Mouse (Mus musculus) cerebellum, adult 9-11 months (tissue): ENCODE data around the gene Foxp1.

Source experiments
- DNase-seq: peaks from one replicate; pipeline ENCODE4 v3.0.0; 2022

The Foxp1 gene

DNA sequence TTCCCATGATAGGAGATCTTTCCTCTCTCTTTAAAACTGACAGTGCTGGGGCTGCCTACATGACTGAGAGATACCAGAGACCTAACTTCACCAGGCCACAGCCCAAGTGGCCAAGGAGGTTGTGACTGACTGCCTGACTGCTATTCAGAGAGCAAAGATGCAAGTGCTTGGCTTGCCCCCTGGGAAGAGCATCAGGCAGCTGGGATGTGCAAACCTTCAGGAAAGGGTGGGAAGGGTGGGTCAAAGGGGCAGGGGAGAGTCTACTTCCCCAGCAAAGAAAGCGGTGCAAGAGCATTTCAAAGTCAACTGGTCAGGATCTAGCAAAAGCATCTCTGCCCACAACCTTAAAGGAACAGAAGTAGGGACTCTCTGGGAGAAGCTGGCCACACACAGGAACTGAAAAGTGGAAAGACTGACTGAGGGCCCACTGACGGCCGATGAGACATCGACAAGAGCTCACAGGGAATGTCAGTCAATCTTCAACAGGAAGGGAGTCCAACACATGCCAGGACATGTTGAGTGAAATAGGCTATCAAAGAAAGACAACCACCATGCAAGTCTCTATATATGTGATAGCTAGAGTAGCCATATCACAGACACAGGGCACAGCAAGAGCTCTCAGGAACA lies 138.6 kb downstream of the Foxp1 start:
- DNase-seq, result no peak

DNA sequence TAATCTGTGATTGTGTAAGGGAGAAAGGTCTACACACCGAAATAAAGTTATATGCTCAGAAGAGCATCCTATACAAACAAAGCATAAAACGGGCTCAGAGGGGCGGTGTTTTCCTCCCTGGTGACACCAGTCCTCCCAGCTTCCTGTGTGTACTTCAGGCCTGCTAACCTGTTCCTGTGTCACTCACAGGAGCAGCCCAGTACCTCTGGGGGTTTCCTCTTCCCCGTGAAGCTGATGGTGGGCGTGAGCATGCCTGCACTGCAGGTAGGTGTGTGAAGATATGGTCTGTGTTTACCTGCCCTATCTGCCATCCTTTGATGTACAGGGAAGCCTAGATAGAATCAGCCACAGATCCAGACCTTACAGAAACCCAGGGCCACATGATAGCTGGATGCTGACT lies 142.4 kb downstream of the Foxp1 start:
- no peak for DNase-seq

DNA sequence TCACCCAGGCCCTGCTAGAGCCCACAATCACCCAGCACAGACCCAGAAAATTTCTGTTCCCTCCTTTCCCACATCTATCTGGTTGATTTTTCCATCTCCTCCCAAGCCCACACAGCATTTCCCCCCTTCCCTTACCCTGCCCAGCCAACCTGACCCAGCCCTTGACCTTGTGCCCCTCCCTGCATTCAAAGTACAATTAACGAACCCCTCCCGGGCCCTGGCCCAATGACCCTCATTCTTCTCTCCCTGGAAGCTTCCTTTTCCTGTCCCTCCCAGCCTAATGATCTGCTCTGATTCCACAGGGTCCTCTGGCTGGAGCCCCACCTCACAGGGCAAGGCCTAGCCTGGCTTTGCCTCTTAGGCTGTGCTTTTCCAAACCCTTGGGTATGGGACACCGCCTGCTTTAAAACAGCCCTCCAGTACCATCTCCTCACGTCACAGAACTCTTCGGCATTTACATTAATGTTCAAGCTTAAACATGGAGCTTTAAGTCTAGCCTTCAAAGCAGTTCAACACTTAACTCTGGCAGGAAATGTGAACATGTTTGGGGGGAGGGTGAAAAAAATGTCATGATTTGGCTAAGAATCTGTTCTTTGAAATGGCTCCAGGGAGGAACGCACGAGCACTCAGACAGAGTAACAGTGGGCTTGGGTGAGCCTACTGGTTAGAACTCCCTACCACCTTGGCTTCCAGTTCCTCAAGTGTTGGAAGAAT lies 143.4 kb downstream of the Foxp1 start:
- DNase-seq, result no peak

DNA sequence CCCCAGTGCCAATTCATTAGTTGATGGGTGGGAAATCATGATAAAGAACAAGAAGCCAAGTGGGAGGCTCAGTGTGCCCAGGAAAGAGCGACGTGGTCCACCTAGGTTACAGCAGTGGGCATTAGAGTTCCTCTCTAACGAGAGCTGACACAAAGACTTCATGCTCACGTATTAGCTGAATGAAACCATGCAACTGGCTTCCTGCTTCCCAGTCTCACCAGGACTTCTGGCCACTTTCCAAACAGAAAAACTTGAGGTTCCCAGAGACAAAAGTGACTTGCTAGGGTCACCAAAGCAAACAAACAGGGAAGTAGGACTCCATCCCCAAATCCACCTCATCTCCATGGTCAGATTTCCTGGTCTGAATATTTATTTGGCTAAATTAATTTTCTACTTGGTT lies 144.8 kb downstream of the Foxp1 start:
- no peak for DNase-seq

DNA sequence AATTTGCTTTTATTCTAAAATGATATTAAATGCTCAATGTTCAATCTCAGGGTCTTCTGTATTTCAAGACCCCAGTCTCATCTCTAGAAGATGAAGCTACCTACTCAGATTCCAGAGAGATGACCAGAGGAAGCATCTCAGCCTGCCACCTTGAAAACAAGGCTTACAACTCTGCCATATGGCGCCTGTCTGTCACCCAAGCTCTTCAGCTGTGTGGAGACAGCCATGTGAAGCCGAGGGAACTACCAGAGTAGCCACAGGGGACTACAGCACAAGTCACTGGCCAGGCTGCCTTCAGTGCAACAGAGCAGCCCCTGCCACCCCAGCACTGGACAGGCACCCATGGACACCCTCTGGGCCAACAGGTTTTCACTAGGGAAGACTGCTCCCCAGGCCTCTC lies 145.4 kb downstream of the Foxp1 start:
- peak; percentile 18 for DNase-seq

DNA sequence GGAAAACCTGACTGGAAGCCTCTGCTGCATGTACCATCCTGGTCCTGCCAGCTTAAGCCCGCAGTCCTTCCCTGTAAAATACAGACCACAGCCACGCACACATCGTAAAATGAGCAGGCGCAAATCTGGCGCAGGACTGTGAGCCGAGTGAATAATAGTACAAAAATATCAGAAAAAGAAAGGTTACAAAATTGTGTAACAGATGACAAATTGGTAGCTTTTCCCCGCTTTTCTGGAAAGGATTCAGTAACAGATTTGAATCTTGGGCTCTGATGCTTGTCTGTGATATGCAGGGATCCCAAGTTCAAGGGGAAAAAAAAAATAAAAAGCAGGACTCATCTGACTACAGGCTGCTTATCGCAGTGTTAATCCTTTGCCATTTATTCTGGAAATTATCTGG lies 145.8 kb downstream of the Foxp1 start:
- no peak for DNase-seq

DNA sequence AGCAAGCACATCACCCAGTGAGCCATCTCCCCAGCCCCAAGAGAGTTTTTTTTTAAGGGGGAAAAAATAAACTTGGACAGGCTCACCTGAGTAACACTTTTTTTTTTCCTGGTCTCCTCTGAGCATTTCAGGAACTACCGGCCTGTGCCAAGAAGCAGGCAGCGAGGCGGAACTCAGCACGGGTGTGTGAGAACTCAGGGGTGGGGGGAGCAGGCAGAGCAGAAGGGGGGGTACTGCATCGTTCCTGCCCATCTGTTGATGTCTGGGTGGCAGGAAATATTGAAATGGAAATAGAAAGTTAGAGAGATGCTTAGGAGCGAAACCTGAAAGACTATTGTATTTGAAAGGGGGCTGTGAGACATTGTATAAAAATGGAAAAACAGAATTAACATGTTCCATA lies 146.7 kb downstream of the Foxp1 start:
- no peak for DNase-seq

DNA sequence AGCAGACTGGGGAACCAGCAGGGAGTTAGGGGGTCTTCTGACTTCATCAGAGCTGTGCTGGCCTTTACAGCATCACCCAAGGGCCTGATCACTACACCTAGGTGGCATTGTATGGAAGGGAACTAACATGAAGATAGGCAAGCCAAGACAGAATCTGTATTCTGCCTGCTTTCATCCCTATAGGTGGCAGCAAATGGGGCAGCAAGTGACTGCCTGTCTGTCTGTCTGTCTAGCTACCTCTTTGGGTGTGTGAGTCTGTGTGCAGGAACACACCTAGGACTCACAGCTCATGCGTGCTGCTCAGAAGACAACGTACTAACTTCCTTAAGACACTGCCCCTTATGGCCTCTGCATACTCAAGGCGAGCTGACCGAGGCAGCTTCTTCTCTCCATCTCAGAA lies 147.1 kb downstream of the Foxp1 start:
- DNase-seq, result no peak

DNA sequence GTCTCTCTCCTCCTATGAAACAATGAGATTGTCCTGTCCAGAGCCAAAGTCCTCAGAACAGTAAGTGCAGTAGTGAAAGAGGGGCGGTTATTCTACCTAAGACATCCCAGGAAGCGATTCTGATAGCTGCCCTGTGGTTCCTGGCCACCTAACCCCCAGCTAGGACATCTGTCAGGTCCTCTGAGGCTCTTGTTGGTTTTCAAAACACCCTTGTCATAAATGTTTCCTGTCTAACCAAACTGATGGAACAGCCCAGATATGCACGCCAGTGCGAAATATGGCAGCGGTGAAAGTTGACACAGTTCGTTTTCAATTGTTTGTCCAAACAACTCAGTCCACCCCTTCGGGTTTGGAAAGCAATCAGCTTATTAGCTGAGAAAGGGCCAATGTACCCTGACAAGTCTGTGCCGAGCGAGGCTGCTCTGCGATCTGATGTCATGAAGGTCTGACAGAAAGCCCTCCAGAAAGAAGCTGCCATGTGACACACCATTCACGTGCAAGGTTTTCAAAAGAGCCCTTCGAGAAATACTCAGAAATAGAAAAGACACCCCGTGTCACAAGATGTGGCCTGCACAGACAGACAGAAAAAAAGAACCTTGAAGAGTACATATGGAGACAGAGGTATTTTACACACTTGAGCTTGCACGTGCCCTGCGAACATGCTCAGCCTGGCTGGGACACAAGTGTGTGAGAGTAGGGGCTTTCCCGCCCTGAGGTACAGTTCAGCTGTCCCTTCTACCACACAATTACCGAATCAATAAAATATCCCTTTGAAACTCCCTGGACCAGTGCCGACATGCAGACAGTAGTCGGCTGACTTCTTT lies 147.9 kb downstream of the Foxp1 start:
- DNase-seq, result no peak

DNA sequence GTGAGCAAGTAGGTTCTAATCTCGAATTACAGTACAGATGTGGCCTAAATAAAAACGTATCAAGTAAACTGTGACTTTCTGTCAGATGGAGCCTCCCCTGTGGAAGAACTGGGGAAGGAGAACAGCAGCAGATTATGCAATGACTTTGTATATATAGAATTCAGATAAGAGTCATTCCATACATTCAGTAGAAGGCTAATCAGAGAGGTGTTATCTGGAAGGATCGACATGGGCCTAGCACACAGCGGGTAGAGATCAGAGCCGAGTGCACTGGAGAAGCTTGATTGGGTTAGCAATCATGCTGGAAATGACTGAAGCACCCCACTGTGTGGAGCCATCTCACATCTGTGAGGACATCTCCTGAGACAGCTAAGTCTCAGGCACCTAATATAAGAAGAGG lies 150.1 kb downstream of the Foxp1 start:
- no peak for DNase-seq

DNA sequence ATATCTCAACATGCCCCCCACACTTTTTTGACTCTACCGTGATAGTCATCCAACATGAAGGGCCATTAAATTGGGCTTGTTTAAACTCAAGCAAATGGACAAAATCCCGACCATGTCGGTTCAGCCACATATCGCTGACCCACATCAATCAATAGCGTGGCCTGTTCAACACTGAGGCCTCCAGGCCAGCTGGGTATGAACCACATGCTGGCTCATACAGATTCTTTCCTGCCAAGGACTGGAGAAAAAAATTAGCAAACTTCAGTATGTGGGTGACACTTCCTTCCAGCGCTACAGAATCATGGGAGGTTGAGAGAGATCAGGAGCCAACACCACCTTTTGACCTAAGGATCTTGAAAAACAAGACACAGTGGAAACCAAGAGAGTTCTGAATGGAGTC lies 150.5 kb downstream of the Foxp1 start:
- DNase-seq, result no peak

DNA sequence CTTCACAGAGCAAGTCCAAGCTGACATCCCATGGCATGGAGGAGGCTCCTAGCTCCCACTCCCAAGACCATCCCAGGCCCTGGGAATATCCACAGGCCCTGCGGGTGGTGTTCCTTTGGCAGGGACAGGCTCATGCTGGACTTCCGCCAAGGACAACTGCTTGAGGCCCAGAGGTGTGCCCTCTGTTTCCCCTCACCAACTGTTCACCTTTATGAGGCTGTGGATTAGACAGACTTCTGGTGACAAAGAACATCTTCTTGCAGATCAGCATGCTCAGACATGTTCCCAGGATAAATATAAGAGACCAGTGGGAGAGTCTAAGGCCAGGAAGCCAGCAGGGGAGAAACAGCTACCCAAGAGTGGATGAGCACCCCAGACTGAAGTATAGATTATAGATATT lies 152.6 kb downstream of the Foxp1 start:
- DNase-seq, result no peak

DNA sequence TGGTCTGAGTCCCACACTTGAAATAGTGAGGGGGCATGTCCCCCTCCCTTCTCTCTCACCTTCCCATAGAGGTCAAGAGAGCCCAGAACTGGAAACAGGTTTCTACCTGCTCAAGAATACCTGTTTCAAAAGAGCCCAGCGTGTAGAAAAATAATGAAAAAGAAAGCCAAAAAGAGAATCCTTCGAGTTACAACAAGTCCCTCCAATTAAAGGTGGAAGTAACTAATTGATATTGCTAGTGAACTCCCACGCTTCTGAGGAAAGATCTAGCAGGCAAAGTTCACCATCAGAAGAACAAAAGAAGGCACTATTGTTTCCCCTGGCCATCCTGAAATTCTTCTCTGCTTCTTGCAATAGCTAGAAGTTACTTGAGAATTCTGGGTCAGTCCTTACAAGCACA lies 153.4 kb downstream of the Foxp1 start:
- DNase-seq, result no peak

DNA sequence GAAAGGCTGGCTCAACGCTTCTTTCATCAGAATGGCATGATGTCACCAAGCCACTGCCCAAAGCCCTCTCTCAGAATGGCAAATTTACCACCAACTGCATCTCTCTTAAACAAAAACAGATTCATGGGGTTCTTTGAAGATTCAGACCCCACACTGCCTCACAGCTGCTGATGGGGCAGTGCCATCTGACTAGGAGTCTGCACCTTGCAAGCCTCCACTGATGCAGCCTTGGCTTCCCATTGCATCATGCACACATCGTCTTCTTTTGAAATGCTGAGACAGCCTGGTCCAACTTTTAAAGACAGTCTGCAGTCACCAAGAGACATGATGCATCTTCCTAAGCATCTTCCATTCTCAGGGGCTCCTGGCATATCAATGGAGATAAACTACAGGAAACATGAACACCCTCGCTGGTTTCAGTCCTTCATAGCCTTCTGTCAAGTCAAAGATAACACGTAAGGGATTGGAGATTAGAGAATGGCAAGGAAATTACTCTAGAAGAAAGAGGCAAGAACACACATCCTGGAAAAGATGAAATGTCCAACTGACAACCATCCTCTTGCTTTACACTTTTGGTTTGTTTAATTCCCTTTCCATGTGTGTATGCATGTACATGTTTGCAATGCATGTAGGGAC lies 154.3 kb downstream of the Foxp1 start:
- DNase-seq, result no peak

DNA sequence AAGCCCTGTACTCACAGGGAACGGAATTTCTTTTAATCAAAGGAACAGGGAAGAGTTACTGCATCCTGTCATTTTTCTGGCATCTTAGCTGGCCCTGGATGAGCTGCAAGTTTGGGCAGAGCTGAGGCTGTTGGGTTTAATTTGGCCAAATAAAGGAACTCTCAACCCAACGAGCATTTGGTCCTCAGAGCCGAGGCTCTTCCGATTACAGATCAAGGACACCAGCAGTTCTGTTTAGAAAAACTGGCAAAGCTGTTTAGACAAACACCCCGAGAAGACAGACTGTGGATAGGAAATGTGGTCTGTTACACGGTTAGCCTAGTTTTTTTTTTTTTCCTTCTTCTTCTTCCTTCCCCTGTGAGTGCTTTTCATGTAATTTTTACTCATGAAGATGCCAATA lies 158.0 kb downstream of the Foxp1 start:
- no peak for DNase-seq

DNA sequence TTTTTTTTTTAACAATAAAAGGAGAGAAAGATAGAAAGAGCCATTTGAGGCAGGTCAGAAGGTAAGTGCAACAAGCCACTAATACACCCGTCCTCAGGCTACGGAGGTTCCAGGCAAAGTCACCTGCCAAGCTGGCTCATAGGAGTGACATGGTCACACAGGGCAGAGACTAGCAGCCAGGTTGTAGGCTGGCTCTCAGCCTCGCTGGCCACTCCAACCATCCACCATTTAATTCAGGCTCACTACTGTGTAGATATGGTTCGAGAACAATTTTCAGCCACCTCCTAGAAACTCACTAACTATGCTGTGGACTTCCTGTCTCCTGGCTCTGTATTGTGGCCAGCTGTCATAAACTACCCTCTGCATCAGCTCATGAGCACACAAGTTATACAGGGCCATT lies 161.9 kb downstream of the Foxp1 start:
- no peak for DNase-seq

DNA sequence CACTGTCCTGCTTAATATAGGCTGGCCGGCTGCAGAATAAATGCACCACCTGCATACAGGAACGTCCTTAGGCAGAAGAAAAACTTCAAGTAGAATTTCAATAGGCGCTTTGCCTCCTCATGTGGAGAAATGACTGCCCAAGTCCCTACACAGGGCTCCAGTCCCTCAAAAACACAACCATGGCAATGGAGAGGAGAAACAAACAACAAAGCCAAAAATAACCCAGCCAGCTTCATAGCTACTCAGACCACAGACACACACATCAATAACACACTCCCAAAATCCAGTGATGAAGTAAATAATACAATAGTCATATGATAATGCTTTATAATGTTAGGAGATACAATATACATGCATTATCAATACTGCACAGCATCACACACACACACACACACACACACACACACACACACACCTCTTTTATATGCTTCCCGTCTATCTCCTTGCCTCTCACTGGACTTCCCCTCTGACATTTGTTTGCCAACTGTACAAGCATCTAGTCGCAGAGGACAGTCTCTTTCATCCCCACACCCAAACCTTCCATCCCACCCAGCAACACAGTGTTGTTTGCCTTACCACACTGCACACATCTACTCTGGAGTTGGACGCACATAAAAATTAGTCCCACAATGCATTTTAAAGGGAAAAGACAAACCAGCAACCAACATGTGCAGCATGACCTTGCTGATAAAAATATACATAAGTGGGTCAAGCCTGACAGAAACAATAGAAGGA lies 162.6 kb downstream of the Foxp1 start:
- DNase-seq, result no peak

DNA sequence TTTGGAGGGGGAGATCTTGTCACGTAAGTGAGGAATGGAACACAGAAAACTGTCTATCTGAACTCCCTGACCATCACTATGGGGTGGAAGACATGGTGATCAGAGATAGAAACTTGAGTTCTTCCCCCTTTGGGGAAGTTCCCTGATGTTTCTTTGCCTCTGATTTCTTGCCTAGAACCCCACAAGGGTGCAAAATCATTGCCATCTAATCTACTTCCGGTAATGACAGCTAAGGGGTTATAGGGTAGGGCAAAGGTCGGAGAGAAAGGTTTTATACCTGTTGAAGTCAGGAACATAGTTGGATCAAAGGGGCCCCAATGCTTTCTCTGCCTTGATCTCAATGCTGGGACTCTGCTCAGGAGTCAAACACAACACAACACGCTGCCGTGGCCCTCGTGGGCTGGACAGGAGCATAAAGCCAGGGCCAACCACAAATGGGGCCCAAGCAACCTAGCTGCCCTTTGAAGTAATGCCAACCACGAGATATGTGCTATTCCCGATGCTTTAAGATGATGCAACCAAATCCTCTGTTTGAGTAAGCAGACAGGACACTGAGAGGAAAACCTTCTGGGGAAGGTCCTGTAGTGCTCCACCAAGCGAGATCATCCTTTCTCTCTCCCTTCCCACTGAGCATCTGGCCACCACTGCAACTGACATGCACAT lies 163.4 kb downstream of the Foxp1 start:
- DNase-seq, result no peak

DNA sequence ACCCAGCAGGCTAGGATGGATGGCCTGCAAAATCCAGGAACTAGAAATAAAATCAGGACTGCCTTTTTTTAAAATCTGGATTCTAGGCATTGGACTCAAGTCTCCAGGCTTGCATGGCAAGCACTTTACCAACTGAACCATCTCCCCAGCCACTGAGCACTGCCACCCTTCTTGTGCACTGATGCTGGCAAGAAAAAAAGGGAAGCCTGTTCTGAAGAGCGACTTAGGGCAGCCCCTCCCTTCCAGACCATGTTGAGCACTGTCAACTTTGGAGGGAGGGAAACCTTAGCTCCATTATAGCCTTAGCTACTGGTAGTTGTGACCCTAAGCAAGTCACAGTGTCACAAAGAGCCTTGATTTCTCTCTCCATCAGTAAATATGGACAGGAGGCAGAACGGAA lies 164.6 kb downstream of the Foxp1 start:
- no peak for DNase-seq

DNA sequence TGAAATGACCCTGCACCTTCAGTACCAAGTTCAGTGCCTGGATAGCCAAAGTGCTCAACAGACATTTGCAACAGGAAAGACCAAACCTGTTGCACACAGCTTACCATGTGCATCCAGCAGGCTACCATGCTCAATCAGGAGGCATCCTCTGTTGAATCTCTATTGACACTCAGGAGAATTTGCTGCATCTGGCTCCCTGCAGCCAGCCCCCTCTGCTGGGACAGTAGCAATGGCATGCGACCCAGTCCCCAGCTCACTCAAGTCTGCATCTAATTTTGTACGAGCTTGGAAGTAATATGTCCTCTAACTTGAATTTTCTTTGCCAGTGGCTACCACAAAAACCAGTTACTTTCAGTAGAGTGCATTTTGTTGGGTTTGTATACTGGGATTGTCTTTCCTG lies 168.2 kb downstream of the Foxp1 start:
- no peak for DNase-seq

DNA sequence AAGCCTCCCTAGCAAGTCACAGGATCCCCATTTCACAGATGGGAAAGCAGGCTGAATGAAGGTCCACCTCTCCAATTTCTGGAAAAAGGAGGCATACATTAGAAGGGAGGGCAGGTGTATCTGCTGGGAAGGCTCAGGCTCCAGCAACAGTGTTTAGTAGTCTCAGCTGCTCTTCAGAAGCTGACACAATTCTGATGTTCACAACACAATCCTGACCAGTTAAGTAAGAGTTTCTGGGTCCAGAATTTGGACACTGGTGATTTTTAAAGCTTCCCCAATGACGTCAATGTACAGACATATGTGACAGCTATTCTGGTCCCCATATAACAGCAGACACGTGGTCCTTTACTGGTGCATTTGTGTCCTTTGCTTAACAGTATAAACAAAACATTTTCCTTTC lies 169.1 kb downstream of the Foxp1 start:
- no peak for DNase-seq

DNA sequence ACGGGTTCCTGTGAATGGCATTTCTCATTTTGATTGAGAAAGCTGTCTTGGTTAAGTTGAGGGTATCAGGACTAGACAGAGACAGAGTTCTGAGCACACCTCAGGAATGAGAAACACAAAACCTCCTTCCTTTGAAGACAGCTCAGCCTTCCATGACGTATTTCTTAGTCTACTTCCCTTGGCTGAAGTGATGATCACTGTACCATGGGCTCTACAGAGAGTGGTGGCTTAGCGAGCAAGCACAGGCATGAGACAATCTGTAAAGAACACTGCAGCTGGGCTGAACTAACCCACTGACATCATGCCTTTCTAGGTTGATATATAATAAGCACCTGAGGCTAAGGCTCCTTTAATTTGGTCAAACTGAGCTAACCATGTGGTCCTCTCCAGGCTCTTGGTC lies 172.0 kb downstream of the Foxp1 start:
- DNase-seq, result no peak
